Mouse (Mus musculus) heart, embryonic 10.5 days (tissue): ENCODE data around the gene Dnm1. TPM values are rescaled to one million over a fixed set of nuclear protein-coding genes. Genes with fewer than 3 reads are reported as not detected.

Source experiments
- DNase-seq: peaks from one replicate; pipeline ENCODE4 v3.0.0-alpha.2; 2017; ENCODE audit warnings: low spot score
- H3K27ac ChIP-seq: fragments of 300-500 bp; sonication (generic); 2 replicates; pipeline ENCODE4 v1.5.1; 2016; ENCODE audit warnings: mild to moderate bottlenecking
- H3K27me3 ChIP-seq: fragments of 300-500 bp; sonication (generic); 2 replicates; pipeline ENCODE4 v1.6.1; 2016; ENCODE audit warnings: mild to moderate bottlenecking; ENCODE audit not compliant: poor library complexity, insufficient read depth, severe bottlenecking
- H3K36me3 ChIP-seq: fragments of 300-500 bp; sonication (generic); 2 replicates; pipeline ENCODE4 v1.6.1; 2016; ENCODE audit warnings: mild to moderate bottlenecking, moderate library complexity
- H3K4me1 ChIP-seq: fragments of 300-500 bp; sonication (generic); 2 replicates; pipeline ENCODE4 v1.6.1; 2016; ENCODE audit warnings: mild to moderate bottlenecking
- H3K4me3 ChIP-seq: fragments of 300-500 bp; sonication (generic); 2 replicates; pipeline ENCODE4 v1.5.1; 2016; ENCODE audit warnings: mild to moderate bottlenecking, moderate library complexity
- H3K9me3 ChIP-seq: fragments of 300-500 bp; sonication (generic); 2 replicates; pipeline ENCODE4 v1.6.1; 2016; ENCODE audit warnings: mild to moderate bottlenecking, moderate library complexity
- WGBS: fragments of 180-500 bp; shearing (Covaris S2); methylation state at CpG from one replicate; pipeline ENCODE4 v1.1.7; 2016; 5-methylcytosine and 5-hydroxymethylcytosine counted together
- polyA plus RNA-seq: library from polyadenylated mRNA; unstranded; fragments of >200 nt; fragmentation: Nextera tagmentation; extraction: Ambion mirVana; gene quantifications from 2 replicates; pipeline ENCODE4 v1.2.1, GENCODE M21; 2016

Gene Dnm1
- polyA plus RNA-seq, 1 experiment from 2014 or later = 9.4 TPM

- H3K27ac ChIP-seq = no peak overlapping the region
- no peak for DNase-seq
- no peak overlapping the region for H3K4me3 ChIP-seq
- H3K4me1 ChIP-seq = no peaks in the 10 kb centered on the region
- 67% methylated on average over 6 of the region's 6 CpGs for WGBS
- no peaks in the 10 kb centered on the region for H3K9me3 ChIP-seq
- H3K27me3 ChIP-seq = peaks cover 61% of the 10 kb centered on the region
- 0 out of 2 replicates have a peak, but pooled peaks cover 2% of the 10 kb centered on the region for H3K36me3 ChIP-seq
Measured at GRCm38 (mm10) chr2:32342539-32343350, 10.4 kb downstream of the Dnm1 start.

DNA sequence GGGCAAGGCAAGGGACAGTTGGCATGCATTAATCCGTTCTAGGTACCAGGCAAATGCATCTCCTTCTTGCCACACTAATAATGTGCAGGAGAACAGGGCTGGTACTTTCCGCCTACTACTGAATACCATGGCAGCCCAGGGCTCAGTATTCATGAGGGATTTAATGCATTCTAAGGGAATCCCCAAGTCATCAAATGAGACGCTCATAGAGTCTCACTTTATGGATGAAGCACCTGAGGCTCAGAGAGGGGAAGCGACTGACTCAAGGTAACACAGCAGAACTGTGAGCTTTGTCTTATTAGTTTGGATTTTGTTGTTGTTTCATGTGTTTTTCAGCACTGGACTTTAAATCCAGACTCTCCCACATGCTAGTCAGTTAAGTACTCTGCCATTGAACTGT lies 11.1 kb downstream of the Dnm1 start:
- no peak for DNase-seq
- Histone ChIP-seq H3K27ac (no peak overlapping the region), H3K9me3 (no peaks in the 10 kb centered on the region), H3K36me3 (0 out of 2 replicates have a peak, but pooled peaks cover 4% of the 10 kb centered on the region), H3K4me3 (no peak overlapping the region), H3K4me1 (no peaks in the 10 kb centered on the region), H3K27me3 (peaks cover 60% of the 10 kb centered on the region)
- 83% methylated on average over 4 of the region's 4 CpGs for WGBS

- H3K9me3 ChIP-seq = no peaks in the 10 kb centered on the region
- H3K4me3 ChIP-seq = no peak overlapping the region
- 0 out of 2 replicates have a peak, but pooled peaks cover 4% of the 10 kb centered on the region for H3K36me3 ChIP-seq
- no peak for DNase-seq
- H3K27ac ChIP-seq = no peak overlapping the region
- no peaks in the 10 kb centered on the region for H3K4me1 ChIP-seq
- WGBS = 80% methylated on average over 4 of the region's 4 CpGs
- peaks cover 60% of the 10 kb centered on the region for H3K27me3 ChIP-seq
Measured at GRCm38 (mm10) chr2:32341634-32341939, 11.6 kb downstream of the Dnm1 start.

- H3K27ac ChIP-seq = no peak overlapping the region
Measured at GRCm38 (mm10) chr2:32340836-32341633, 12.1 kb downstream of the Dnm1 start.

DNA sequence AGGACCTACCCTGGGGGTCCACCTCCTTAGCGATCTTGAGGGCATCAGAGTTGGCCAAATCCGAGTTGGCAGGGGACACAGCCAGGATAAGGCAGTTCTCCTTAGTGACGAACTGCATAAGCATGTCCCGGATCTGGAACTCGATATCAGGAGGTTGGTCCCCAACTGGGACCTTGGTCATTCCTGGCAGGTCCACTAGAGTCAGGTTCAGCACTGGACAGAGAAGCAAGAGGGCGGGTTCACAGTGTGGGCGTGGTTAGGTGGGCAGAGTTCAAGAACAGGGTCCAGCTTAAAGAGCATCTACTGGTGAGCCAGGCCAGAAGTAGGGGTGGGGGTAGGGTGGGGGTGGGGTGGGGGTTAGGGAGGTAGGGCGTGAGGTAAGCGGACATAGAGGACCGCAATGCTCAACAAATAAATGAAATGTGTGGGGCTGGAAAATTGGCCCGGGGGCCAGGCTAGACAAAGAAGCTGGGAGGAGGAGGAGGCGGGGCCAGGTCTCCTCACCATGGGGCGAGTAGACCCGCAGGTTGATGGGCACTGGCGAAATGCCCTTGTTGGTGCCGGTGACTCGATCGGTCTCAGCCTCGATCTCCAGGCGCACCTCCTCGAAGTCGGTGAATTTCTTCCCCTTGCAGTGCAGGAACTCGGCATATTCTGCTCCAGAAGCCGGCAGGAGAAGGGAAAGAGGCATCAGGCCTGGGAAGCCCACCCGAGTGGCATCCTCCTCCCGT lies 13.1 kb downstream of the Dnm1 start:
- no peak overlapping the region for H3K27ac ChIP-seq
- no peak for DNase-seq
- no peaks in the 10 kb centered on the region for H3K9me3 ChIP-seq
- peaks cover 6% of the 10 kb centered on the region; the same call in 1 of the 2 replicates for H3K4me1 ChIP-seq
- 0 out of 2 replicates have a peak, but pooled peaks cover 6% of the 10 kb centered on the region for H3K36me3 ChIP-seq
- H3K4me3 ChIP-seq = no peak overlapping the region
- peaks cover 73% of the 10 kb centered on the region for H3K27me3 ChIP-seq
- 34% methylated on average over 26 of the region's 26 CpGs for WGBS

More at GRCm38 (mm10) chr2:32340836-32341633, 12.1 kb downstream of the Dnm1 start:
- DNase-seq = no peak
- H3K36me3 ChIP-seq = 0 out of 2 replicates have a peak, but pooled peaks cover 4% of the 10 kb centered on the region
- no peaks in the 10 kb centered on the region for H3K9me3 ChIP-seq
- WGBS = 75% methylated on average over 13 of the region's 13 CpGs
- peaks cover 64% of the 10 kb centered on the region for H3K27me3 ChIP-seq
- peaks cover 3% of the 10 kb centered on the region; the same call in 1 of the 2 replicates for H3K4me1 ChIP-seq
- H3K4me3 ChIP-seq = no peak overlapping the region

DNA sequence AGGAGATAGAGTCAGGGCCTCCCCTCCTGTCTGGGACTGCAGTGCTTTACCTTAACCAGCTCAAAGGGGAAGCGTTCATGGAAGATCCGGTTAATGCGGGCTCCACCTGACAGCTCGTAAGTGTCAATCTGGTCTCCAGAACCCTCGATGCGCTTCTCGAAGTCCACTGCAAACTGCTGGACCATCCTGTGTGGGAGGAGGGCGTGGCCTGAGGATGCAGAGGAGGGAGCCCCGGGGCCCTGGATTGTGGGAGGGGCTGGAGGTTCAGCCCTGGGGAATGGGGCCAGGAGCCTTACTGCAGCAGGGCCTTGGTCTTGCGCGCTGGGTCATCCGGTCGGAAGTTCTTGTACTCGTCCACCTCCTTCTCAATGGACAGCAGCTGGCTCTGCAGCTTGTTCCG lies 17.2 kb downstream of the Dnm1 start:
- DNase-seq = no peak
- Histone ChIP-seq H3K27me3 (peaks cover 73% of the 10 kb centered on the region), H3K36me3 (0 out of 2 replicates have a peak, but pooled peaks cover 6% of the 10 kb centered on the region), H3K9me3 (no peaks in the 10 kb centered on the region), H3K4me1 (peaks cover 6% of the 10 kb centered on the region; the same call in 1 of the 2 replicates), H3K27ac (no peak overlapping the region), H3K4me3 (no peak overlapping the region)
- 43% methylated on average over 15 of the region's 15 CpGs for WGBS

DNA sequence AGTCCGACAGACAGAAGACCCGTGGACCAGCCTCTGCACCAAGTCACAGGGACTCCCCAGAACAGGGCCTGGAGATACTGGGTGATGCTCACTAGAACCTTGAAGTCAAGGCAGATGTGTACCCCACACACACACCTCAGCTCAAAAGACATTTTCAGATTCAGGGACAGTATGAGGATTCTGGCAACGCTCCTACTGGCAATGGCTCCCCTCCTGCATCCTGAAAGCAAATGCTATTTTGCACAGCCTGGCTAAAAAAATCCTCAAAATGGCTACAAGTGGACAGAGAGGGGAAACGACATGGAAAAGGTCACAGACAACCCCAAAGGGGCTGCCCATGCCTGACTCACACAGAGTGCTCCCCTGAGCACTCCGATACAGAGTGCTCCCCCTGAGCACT lies 21.0 kb downstream of the Dnm1 start:
- WGBS = 81% methylated on average over 5 of the region's 5 CpGs
- peaks cover 23% of the 10 kb centered on the region for H3K4me1 ChIP-seq
- no peak for DNase-seq
- H3K4me3 ChIP-seq = no peak overlapping the region
- peaks cover 58% of the 10 kb centered on the region for H3K27me3 ChIP-seq
- no peak overlapping the region for H3K27ac ChIP-seq
- 0 out of 2 replicates have a peak, but pooled peaks cover 2% of the 10 kb centered on the region for H3K36me3 ChIP-seq
- H3K9me3 ChIP-seq = no peaks in the 10 kb centered on the region

DNA sequence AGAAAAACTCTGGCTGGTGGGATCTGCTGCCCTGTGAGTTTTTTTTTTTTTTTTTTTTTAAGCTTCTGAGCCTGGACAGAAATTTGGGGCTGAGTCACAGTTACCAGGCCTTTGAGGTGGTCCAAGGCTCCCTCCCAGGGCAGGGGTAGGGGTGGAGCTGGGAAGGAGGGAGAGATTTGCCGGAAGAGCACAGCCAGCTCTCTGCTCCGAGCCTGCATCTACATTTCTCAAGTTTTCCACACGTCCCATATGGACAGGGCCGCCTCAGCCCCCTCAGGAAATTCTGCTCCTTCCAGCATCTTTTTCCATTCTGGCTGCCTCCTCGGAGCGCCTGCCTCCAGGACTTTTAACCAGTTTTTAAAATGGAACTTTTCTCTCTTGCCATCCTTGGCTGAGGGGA lies 23.6 kb downstream of the Dnm1 start:
- Histone ChIP-seq H3K36me3 (no peaks in the 10 kb centered on the region), H3K4me1 (peaks cover 17% of the 10 kb centered on the region), H3K27ac (peak overlapping the region; percentile 25), H3K27me3 (peaks cover 32% of the 10 kb centered on the region), H3K9me3 (no peaks in the 10 kb centered on the region), H3K4me3 (no peak overlapping the region)
- no peak for DNase-seq
- WGBS = 37% methylated on average over 6 of the region's 6 CpGs

GRCm38 (mm10) chr2:32328911-32329460 lies 24.2 kb downstream of the Dnm1 start:
- Histone ChIP-seq H3K9me3 (no peaks in the 10 kb centered on the region), H3K36me3 (no peaks in the 10 kb centered on the region), H3K4me1 (peaks cover 17% of the 10 kb centered on the region), H3K27ac (peak overlapping the region; percentile 25), H3K27me3 (peaks cover 27% of the 10 kb centered on the region), H3K4me3 (no peak overlapping the region)
- no peak for DNase-seq
- WGBS = 37% methylated on average over 13 of the region's 13 CpGs

DNA sequence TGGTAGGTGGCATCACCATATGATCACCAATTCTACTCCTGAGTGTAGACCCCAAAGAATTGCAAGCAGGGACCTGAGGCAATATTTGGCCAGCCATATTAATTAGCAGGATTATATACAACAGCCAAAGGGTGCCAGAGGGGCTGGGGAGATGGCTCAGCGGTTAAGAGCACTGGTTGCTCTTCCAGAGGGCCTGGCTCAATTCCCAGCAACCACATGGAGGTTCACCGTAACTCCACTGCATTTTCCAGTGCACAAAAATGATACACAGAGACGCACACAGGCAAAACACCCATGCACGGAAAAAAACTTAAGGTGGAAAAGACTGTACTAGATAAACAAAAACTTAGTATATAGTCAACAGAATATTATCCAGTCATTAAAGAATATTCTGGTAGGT lies 25.9 kb downstream of the Dnm1 start:
- H3K9me3 ChIP-seq = no peaks in the 10 kb centered on the region
- peaks cover 21% of the 10 kb centered on the region for H3K4me1 ChIP-seq
- peaks cover 16% of the 10 kb centered on the region for H3K27me3 ChIP-seq
- no peaks in the 10 kb centered on the region for H3K36me3 ChIP-seq
- 82% methylated on average over 4 of the region's 4 CpGs for WGBS
- H3K4me3 ChIP-seq = no peak overlapping the region
- no peak for DNase-seq
- H3K27ac ChIP-seq = no peak overlapping the region

DNA sequence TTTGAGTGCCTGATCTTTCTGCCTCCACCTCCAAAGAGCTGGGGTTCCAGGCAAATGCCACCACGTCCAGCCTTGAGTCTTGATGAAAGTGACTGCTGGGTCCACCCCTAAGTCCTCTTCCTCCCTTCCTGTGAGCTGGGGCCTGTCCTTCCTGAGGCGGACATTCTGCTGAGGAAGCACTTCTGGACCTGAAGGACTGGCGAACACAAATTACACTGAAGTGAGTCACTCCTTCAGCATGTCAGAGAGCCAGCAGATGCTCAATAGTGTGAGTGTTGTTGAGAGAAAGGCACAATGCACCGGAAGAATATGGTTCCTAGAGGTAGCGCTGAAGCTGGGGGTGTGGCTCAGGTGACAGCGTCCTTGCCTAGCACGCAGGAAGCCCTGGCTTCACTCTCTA lies 27.8 kb downstream of the Dnm1 start:
- Histone ChIP-seq H3K36me3 (no peaks in the 10 kb centered on the region), H3K9me3 (no peaks in the 10 kb centered on the region), H3K27me3 (peaks cover 16% of the 10 kb centered on the region), H3K4me1 (peaks cover 34% of the 10 kb centered on the region), H3K27ac (peak overlapping the region; percentile 23; the same call in 1 of the 2 replicates), H3K4me3 (no peak overlapping the region)
- WGBS = 46% methylated on average over 7 of the region's 7 CpGs
- DNase-seq = no peak

- no peak for DNase-seq
- peaks cover 40% of the 10 kb centered on the region for H3K4me1 ChIP-seq
- WGBS = 44% methylated on average over 4 of the region's 4 CpGs
Measured at GRCm38 (mm10) chr2:32324322-32324721, 28.8 kb downstream of the Dnm1 start.

More at GRCm38 (mm10) chr2:32324322-32324721, 28.8 kb downstream of the Dnm1 start:
- H3K4me3 ChIP-seq = no peak overlapping the region
- no peaks in the 10 kb centered on the region for H3K9me3 ChIP-seq
- no peaks in the 10 kb centered on the region for H3K36me3 ChIP-seq
- H3K27ac ChIP-seq = no peak overlapping the region
- peaks cover 24% of the 10 kb centered on the region for H3K27me3 ChIP-seq
